Mouse (Mus musculus) heart, adult 18-20 months (tissue): ENCODE measurements around the gene March1. TPM values are rescaled to one million over a fixed set of nuclear protein-coding genes. Genes with fewer than 3 reads are reported as not detected.
A peak's percentile ranks its signal among the peaks of the same experiment; 100 is the strongest.
"Not testable (repeated sequence)": the region's sequence is repeated elsewhere in the genome, so short reads cannot be mapped to it uniquely, and the experiment has no call there.

Source experiments
- DNase-seq, 2 experiments: peaks; one replicate each; pipeline ENCODE4 v3.0.0; 2021 to 2022; ENCODE audit warnings: mixed read lengths in 1 of 2
- total RNA-seq, 2 experiments: library from RNA; stranded (reverse); gene quantifications; 2 replicates each; pipeline ENCODE4 v1.2.3; 2021

The March1 gene
- total RNA-seq, 2 experiments from 2014 or later: 1.7 to 2.8 TPM

DNA sequence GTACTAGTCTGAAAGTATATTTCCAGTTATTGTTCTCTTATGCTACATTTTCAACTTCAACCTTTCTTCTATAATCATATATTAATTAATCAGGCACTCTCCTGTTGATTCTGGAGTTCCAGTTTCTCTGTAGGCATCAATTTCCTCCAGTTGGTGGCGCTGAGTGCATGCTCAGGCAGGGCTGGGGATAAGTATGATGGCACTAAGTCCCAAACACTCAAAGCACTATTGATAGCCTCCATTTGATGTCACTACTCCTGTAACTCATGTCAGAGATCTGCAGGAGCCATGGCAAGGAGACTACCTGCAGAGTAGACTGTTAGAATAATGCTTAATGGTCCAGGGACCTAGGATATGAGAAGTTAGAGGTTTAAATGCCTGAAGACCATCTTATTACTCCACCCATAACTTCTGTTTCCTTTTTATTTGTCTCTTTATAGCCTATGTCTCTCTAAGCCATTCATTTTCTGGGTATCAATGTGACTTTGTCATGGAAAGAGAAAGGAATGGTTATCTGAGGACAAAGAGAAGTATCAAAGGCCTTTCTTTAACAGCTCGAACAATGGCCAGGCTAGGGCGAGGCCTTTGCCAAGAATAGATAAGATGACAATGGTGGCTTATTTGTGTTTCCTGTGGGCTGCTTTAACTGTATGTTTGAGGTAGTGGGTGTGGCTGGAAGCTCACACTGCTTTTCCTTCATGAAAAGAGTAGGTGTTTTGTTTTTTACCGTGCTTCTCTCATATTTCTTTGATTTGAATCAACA, 705.5 kb downstream of the March1 start:
- peak; percentile 42 to 49 for DNase-seq

DNA sequence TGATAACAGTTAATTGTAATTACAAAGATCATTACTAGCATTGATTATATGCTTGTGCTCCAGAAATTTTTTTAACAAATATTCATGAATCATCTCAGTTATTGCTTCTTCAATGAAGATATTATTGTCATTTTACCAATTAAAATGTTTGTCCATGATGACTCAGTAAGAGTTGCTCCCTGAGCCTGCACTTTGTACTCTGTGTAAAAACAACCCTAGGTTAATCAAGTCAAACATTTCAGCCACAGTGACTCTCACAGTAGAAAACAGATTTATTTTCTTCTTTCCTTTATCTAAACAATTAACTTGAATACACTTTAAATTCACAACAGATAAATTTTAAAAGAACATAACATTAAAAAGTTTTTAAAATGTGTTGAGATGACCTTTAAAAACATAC, 708.7 kb downstream of the March1 start:
- no peak for DNase-seq

DNA sequence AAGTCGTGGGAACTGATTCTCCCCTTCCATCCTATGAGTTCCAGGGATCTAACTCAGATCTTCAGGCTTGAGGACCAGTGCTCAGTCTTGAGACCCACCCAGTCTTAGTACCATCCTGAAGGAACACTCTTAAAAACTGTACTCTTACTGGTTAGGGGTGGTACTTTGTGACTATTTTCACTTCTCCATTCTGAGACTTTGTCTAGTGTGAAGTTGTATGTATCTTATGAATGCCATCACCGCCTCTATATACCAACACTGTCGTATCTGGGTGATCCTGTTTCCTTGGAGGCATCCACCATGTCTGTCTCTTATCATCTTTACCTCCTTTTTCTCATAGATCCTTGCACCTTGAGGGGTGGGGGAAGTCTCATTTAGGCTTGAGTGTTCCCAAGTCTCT, 714.5 kb downstream of the March1 start:
- no peak for DNase-seq

DNA sequence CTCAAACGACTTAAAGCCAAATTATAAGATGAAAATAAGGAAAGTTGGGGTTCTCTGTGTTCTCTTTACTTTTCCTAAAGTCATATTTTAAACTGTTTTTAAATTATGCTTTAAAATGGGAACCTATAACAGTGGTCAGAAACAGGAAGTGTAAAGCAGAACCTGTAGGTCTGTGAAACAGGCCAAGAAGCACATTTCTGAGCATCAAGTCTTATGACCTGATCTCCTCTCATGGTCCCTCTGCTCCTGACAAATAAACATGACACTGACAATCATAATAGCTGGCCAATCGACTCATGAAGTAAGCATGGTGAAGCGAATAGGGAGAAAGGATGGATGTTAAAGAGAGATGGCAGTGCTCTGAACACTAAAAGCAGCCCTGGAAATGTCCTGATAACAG, 716.6 kb downstream of the March1 start:
- peak in 1 of 2 experiments; percentile 9 for DNase-seq

DNA sequence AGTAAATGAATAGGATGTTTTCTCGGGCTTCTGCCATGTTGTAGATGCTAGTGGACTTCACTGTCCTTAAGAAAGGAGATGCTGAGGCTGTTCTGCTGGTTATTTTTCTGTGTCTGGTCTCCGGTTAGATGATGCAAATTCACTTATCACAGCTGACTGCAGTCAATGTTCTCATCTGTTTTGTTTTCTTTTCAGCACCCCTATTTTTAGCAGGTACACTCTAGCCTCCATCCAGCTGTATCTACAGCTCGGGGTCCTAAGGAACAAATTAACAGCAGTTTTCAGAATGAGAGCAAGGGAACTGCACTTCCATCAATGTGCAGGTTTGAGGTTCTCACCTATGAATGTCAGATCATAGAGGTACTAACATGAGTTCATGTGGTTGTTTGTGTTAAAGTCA, 721.9 kb downstream of the March1 start:
- DNase-seq: no peak

DNA sequence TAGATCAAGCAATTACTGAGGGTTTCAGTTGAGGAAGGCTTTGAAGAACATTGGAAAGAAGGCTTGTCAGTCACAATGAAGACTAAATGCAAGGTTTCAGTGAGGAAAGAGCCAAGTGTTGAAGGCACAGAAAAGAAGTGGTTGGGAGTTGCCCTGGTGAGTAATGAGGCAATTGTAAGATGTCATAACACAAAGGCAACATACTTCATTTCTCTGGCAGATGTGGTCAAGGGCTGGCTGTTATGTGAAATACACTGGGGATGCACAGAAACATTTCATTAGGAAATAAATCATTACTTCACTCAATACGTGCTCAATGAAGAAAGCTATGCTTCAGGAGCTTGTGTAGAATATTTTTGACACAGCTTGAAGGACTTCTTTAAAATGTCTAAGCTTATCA, 725.2 kb downstream of the March1 start:
- no peak for DNase-seq

DNA sequence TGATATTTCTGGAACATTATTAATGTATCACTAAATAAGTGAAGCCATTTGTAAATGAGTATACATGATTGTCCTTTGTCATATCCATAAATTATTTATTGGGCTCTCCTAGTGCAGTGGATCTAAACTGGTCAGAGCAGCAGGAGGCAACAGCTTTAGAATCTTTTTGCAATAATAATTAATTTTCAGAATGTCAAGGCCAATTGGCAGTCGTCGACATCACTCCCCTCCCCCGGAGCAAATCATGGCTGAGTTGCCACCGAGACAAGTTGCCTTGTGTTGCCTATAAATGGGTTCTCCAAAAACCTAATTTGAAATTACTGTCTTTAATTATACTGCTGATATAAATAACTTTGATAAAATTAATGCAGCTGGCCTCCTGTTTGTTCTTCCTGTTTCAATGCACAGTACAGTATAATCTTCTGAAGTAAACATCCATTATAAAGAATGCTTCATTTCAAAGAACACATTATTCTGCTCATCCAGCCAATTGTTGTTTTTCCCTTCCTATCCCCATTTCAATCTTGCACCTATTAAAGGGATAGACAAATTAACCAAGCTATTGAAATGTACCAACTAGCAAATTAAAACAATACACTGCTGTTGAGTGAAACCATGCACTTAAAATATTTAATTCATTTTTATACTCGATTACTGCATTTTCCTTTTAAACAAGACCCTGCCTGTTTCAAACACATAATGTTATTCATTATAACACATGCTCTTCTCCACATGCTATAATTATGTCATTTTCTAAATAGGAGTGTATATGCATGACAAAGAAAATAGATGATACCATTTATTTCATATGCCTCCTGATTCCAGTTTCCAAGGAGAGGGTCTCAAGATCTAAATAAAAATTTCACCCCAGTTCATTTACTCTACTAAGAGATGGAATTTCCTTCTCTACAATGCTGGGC, 745.4 kb downstream of the March1 start:
- DNase-seq: no peak

DNA sequence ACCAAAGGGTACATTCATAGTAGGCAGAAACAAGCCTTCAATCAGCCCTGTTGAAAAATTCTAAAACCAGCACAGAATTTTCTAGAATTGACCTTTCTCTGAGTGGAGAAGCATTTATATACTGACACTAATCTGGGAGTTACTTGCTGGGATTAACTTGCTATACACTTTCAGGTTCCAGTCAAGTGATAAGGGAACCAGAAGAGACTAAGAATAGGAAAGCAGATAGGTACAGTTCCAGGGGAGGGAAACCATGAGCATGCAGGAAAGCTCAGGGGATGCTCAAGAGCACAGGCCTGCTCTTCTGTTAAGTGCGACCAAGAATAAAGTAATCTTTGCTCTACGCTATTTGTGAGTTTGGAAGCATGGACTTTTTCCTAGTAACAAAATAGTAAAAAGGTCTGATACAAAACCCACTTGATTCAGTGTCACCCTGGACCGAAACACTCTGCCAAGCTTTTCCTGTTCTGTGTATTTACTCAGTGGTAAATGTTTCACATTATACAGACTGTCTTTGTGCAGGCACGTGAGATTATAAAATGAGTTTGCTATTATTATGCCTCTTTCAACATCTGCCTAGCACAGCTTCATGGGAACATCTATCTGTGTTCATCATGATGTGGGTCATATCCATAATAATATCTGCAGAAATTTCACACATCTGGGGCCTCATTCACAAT, 766.1 kb downstream of the March1 start:
- DNase-seq: no peak

DNA sequence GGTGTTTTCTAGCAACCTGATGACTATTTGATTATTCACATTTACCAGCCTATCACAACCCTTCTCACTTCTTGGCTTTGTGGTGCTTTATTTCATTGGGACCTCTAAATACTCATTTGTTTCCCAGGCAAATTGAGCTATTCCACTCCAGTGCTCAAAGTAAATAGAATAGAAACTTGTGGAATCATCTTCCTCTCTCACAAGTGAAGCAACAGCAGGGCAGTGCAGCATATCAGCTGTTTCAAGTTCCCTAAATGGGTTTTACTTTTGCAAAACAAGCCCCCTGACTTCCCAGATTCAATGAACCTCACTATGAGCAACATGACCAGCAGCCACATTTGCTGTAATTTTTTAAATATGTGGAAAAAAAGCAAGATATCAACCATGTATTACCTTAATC, 768.3 kb downstream of the March1 start:
- DNase-seq: peak in 1 of 2 experiments; percentile 39

DNA sequence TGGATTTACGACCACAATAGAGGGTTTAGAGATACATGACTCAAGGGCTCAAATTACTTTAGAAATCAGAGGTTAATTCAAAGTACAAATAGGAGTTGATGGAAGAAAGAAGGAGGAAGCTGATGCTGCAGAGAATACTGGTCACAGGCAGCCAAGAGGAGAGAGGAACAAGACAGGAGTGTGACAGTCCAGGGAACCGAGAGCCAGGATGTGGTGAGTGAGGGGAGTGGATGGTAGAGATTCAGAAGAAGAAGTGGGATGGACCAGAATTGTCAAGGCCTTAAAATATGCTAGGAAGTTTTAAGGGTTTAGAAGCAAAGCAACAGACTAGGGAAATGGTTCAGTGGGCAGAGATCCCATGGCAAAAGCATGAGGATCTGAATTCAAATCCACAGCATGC, 771.0 kb downstream of the March1 start:
- peak; percentile 15 to 58 for DNase-seq

DNA sequence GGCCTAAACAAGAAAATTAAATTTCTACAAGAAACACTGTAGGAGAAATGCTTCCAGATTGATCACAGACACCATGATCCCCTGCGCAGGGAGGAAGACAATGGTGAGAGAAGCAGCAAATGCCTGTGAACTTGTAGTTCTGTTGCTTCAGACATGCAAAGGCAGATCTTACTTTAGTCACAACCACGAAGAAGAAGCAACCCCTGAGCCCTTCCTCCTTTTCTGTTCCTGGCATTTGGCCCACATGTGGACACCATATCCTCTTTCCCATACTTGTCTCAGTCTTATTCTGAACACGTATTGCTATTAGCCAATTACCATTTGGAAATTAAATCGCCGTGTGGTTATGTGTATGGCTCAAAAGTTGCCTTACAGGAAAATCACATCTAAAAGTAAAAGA, 773.9 kb downstream of the March1 start:
- DNase-seq: peak; percentile 22 to 67

DNA sequence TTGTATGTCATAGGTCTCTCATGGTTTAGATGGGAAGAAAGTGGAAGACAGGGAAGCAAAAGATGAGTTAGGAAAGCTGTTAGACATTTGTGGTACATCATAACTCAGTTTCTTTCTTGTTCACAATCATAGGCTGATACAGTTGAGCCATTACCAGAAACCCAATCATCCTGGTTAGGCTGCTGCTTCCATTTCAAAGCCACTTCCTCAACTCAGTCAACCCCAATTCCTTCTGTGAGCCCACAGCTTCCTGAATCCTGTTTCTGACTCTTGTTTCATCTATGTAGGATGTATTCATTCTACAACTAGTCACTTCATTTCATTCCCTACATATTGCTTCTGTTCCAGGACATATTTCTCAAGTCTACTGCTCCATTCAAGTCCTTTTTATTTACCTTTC, 775.2 kb downstream of the March1 start:
- peak in 1 of 2 experiments; percentile 29 for DNase-seq

DNA sequence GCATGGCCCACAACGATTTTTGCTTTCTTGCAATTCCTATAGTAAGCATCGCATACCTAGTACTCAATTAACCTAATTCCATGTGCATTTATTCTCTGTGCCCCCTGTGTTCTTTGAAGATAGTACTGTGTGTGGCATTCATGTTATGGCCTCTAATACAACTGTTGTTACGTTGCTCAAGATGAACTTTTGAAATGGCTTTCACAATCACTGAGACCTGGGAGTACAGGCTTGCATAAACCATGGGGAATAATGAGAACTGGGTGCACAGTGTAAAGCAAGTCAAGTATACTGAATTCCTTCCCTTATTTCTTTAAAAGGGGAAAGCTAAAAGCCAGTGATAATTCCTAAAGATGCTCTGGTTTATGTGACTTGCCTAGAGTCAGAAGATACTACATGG, 776.4 kb downstream of the March1 start:
- no peak for DNase-seq

DNA sequence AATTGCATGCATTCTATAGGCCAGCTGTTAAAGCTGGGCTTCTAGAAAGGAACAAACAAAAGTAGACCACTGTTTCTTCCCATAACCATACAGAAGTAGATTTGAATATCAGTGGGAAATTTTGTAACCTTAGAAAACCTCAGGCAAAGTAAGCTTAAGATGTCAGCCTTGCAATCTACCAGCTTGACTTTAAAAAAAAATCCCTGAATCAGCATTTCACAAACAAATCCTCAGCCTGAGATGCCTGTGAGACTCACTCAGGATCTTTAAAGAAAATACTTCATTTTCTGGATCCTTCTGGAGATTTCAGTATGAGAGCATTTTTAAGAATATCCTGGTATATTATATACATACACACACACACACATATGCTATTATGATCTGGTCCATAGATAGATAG, 780.1 kb downstream of the March1 start:
- DNase-seq: no peak

DNA sequence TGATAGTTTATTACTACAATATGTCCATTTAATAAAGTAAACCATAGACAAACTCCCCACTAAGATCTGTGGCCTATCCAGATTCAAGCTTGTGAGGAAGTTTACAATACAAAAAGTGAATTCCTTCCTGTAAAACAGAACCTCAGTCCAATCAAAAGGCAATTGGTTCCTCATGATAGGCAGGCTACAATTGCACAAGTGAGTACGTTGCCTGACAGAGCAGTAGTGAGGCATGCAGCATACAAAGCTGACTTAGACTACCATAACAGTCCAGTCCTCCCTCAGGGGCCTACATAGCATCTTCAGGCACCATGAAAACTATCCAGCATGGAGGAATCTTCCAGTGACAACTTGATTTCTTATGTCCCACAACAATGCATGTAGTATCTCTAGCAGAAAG, 782.4 kb downstream of the March1 start:
- no peak for DNase-seq

DNA sequence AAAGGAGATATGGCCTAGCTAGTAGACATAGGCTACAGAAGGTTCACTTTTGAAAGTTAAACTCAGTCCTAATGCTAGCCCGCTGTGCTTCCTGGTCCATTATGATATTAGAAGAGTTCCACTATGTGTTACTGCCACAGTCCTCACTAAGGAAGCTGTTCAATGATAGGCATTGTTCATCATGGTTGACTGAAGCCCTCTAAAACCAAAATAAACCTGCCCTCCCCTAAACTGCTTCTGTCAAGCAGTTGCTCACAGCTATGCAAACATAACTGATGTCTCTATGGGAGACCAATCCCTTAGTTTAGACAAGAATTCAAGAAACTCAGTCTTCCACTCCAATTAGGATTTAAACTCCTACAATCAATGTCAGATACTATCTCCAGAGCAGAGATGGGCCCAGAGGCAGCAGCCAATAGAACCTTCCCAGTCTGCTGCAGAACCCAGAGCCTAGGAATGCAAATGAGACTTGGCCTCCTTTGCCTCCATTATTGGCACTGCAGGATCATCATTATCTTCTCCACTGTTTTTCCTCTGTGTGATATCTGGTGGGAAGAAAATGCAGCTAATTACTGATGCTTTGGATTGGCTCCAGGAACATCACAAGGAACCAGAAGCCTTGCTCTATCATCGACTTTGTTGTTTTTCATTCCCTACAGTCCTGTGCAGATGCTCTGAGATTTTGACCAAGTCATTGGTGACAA, 787.2 kb downstream of the March1 start:
- DNase-seq: no peak

DNA sequence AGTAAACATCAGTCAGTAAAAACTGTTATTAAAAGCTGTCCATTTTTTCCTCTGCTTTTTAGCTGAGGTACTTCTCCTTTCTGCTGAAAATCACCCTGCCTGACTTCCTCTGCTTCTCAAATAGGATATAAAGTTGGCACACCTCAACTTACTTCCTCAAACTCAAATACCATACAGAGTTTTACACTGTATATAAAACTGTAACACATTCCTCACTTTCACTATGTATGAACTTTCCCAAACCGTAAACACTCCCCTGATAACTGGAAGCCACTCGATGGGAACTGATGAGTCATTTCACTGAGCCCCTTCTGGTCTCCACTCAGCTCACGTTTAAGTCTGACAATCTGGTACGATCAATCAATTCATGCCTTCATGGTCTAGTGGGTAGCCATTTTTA, 788.1 kb downstream of the March1 start:
- not testable (repeated sequence) for DNase-seq

DNA sequence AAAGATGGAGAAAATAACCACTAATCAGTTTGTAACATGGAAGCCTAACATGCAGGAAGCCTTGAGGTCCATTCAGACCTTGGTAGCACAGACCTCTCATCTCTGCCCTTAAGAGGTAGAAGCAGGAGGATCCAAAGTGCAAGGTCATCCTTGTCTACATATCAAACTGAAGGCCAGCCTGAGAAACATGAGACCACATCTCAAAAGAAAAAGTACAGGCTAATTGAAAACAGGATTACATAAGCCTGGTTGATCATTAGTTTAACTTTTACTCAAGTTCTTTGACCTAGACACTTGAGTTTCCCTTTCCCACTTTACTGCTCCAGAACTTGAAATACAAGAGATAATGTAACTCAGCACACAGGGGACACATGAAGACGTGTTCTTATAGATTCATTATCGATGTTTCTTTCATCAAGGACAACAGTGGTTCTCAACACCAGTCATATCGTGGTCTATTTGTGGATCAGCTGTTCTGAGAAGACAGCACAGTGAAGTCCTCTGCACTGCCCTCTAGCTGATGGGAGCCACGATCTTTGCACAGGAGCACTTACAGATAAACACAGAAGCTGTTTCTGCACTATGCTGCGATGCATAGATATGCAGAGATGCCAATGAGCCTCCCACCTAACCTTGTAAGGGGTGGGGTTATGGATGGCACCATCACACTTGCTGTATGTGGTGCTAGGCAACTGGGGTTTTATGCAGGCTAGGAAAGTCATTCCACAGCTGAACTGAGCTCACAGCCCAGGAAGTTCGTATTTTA, 789.1 kb downstream of the March1 start:
- DNase-seq: no peak

DNA sequence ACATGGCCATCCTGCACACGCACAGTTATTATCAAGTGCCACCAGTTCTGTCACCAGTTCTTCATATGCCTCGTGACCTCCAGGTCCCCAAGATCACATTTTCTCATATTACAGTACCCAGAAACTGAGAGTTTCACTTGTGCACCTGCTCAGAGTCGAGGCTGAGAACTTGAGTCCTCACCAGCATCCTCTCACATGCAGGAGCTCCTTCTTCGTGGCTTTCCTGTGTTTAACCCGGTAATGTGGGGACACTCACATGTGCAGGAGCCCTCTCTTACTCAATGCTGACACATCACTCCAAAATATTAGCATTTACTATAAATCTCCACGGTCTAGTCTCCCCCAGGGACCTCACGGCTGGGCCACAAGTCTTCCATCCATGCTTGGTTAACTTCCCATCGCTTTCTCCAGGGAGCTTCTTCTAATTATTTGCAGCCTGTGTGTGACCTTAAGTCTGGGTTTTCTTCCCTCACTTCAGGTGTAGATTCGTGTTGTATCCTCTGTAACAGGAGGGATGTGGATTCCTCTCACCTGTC, 792.4 kb downstream of the March1 start:
- no peak for DNase-seq

DNA sequence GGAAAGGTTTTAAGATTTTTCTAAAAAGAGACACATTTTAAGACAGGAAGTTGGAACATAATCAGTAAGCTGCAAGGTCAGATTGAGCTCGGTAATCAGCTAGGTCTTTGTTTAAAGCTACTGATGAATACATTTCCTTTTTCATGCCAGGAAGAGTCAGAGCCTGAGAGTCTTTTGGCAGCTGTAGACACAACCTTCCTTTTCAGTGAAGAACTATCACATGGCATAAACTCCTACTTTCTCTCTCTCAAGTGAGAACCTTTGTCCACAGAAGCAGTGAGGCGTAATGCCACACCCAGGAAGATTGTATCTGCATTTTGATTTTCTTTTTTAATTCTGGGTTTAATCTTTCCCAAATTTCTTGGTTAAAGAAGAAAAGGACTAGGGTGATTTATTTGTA, 795.4 kb downstream of the March1 start:
- DNase-seq: no peak

DNA sequence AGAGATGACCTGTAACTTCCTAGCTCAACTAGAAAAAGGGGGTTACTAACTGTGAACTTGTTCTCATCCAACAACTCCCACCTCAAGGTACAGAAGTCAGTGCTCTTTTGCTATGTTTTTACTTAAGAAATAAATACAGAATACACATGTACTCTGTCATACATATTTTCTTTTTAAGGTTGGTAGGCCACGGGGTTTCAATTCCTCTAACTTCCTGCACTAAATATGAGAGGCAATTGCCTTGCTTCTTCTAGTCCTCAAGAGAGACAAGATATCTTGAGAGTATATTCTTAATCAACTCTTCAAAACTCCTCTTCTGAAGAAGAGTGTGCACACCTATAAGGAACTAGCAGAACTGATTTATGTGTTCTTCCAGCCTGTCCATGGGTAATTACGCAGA, 797.5 kb downstream of the March1 start:
- no peak for DNase-seq
